Mouse (Mus musculus) bone marrow, adult 2 months (tissue): ENCODE data around the gene 1520401A03Rik.

Experiments used
- CTCF ChIP-seq: fragments of 200-500 bp; IDR thresholded peaks from 2 replicates; pipeline ENCODE4 v1.5.1; 2011; ENCODE audit warnings: low read length, control low read depth; ENCODE audit not compliant: control insufficient read depth, insufficient read depth
- POLR2A ChIP-seq: fragments of 200-500 bp; IDR thresholded peaks from 2 replicates; pipeline ENCODE4 v1.6.1; 2011; ENCODE audit warnings: low read depth, mild to moderate bottlenecking, control low read depth, low read length, borderline replicate concordance; ENCODE audit not compliant: control insufficient read depth

- TF ChIP-seq CTCF = no peak
- no peak for TF ChIP-seq POLR2A
These were observed 42.2 kb downstream of the 1520401A03Rik start for GRCm38 (mm10) chr17:23680336-23680735.
